Mouse (Mus musculus) megakaryocyte-erythroid progenitor cell, adult 5 weeks (primary cell): Measurements from ENCODE around the gene Prl. TPM values are rescaled to one million over a fixed set of nuclear protein-coding genes. Genes with fewer than 3 reads are reported as not detected.

Experiments
- polyA plus RNA-seq: library from polyadenylated mRNA; stranded (reverse); fragments of >175 nt; gene quantifications from 2 replicates; pipeline ENCODE4 v1.2.3, GENCODE M21; 2012

Prl gene
- not detected in 2 replicates for polyA plus RNA-seq

GRCm38 (mm10) chr13:27057270-27057669 lies at the start of gene Prl:
Gene Prl, plus strand, starts transcription at chr13:27057570.

GRCm38 (mm10) chr13:27093890-27094289 lies 36.5 kb downstream of the Prl start, which contains the start of gene Prl3d1:
Gene Prl3d1, plus strand, starts transcription at chr13:27094190.

Other genes with a start within 250 kb of the Prl start
- gene Prl3d1, start 36.6 kb downstream of the Prl start, polyA plus RNA-seq: not detected in 2 replicates
- not detected in 2 replicates for gene Prl3d2, start 64.1 kb downstream of the Prl start, polyA plus RNA-seq
- not detected in 2 replicates for gene Prl3d3, start 99.2 kb downstream of the Prl start, polyA plus RNA-seq
- not detected in 2 replicates for gene Prl3c1, start 139.1 kb downstream of the Prl start, polyA plus RNA-seq
- not detected in 2 replicates for gene Prl3b1, start 184.3 kb downstream of the Prl start, polyA plus RNA-seq
- gene Prl3a1, start 201.9 kb downstream of the Prl start, polyA plus RNA-seq: not detected in 2 replicates